Mouse (Mus musculus): Measurements from ENCODE around the gene Ccr1. TPM values are rescaled to one million over a fixed set of nuclear protein-coding genes. Genes with fewer than 3 reads are reported as not detected.
"Not testable (repeated sequence)": the region's sequence is repeated elsewhere in the genome, so short reads cannot be mapped to it uniquely, and the experiment has no call there.

Gene Ccr1
- total RNA-seq, 2 experiments from 2014 or later, result 0.13 TPM; not detected in 1

DNA sequence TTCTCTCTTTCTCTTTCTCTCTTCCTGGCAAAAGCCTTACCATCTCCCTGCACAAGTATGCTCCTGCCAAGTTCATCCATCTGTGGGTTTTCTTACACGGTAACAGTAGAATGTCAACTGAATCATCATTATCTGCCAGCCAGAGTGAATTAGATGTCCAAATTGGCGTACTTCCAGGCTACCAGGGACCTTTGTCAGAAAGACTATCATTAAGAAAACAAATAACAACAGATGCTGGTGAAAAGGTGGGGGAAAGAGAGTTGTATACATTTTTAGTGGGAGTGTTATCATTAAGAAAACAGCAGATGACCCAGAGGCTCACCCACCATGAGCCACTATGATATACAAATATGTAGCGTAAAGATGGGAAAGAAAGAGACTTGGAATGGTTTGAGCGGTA lies 38.6 kb downstream of the Ccr1 start:
- H3K4me3 ChIP-seq, result no peak overlapping the region
- TF ChIP-seq CTCF (IDR thresholded peaks at IDR 0.05), result no peak
- H3K27ac ChIP-seq, result no peak overlapping the region
- intact Hi-C loops (cut with DNase I), result no loop called here
- no peak for DNase-seq

- DNase-seq, result no peak
- H3K4me3 ChIP-seq, result no peak overlapping the region
- H3K27ac ChIP-seq, result peak overlapping the region; percentile 39; the same call in 1 of the 2 replicates
- intact Hi-C loops (cut with DNase I), result no loop called here
- peak; percentile 23; the same call in 1 of the 2 replicates for TF ChIP-seq CTCF (IDR thresholded peaks at IDR 0.05)
These were observed 39.7 kb downstream of the Ccr1 start for GRCm38 (mm10) chr9:123928759-123929246.

DNA sequence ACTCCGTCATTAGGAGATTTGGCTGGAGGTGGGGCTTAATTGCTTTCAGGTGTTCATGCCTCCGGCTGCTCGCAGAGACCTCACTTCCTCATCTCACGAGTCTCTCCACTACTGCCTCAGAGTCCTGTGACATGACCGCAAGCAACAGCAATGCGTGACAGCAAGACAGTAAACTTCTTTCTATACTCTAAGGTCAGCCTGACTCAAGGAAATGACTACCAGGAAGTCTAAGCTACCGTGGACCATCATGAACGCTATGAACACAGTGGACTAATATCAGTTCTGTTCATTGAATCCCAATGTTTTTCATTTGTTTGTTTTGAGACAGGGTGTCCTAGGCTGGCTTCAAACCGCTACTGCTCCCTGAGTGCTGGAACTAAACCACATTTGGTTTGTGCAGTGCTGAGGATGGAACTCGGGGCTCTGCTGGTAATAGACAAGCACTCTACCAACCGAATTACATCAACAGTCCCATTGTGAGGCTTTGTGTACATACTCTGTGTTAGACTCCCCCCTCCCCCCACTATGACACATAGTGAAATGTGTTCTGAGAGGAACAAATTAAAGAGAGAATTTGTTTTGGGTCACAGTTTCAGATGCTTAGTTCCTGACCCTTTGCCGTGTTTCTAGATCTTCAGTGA lies 40.3 kb downstream of the Ccr1 start:
- Histone ChIP-seq H3K27ac (peak overlapping the region; percentile 40), H3K4me3 (no peak overlapping the region)
- DNase-seq, result no peak
- intact Hi-C loops (cut with DNase I), result no loop called here
- no peak for TF ChIP-seq CTCF (IDR thresholded peaks at IDR 0.05)

DNA sequence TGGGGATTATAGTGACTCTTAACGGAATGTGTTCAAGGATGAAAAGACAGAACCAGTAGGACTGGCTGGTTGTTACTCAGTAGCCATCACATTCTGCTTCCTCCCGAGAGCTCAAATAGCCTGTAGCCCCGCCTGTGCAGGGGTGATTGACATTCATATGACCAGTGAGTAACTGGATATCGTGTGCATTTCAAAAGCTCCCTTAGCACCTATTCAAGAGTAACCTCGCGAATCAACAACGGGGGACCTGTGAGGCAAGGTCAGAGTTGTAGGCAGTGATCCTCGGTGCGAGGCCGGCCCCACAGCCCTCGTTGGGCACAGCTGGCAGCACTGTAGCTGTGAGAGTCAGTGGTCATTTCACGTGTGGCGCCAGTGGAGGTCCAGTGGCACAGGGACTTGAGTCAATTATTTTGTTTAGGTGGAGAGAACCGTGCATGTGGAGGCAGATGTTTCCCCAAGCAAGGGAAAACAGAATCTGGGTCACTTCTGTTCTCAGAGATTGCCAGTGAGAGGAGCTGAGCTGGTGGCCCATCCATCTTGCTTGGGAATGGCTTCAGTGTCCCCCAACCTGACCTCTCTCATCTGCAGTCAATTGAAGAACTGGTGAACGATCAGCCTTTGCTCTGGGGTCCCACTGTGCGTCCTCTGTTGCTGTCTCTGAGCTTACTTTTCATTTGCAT lies 41.1 kb downstream of the Ccr1 start:
- intact Hi-C loops (cut with DNase I), result no loop called here

GRCm38 (mm10) chr9:123926041-123926440 lies 42.5 kb downstream of the Ccr1 start:
- peak; percentile 31 for DNase-seq
- peak overlapping the region; percentile 84 for H3K4me3 ChIP-seq
- intact Hi-C loops (cut with DNase I), result not testable (repeated sequence)
- peak overlapping the region; percentile 88; the same call in 1 of the 2 replicates for H3K27ac ChIP-seq
- TF ChIP-seq CTCF (IDR thresholded peaks at IDR 0.05), result peak; percentile 71

More for the DNA sequence above, 41.1 kb downstream of the Ccr1 start:
- no peak overlapping the region for H3K4me3 ChIP-seq
- H3K27ac ChIP-seq, result peak overlapping the region; percentile 40; the same call in 1 of the 2 replicates
- TF ChIP-seq CTCF (IDR thresholded peaks at IDR 0.05), result no peak
- DNase-seq, result no peak

GRCm38 (mm10) chr9:123925101-123925946 lies 43.2 kb downstream of the Ccr1 start:
- peak overlapping the region; percentile 88 for H3K27ac ChIP-seq
- peak; percentile 79 for DNase-seq
- TF ChIP-seq CTCF (IDR thresholded peaks at IDR 0.05), result peak; percentile 81
- intact Hi-C loops (cut with DNase I), result no loop called here
- peak overlapping the region; percentile 84 for H3K4me3 ChIP-seq

DNA sequence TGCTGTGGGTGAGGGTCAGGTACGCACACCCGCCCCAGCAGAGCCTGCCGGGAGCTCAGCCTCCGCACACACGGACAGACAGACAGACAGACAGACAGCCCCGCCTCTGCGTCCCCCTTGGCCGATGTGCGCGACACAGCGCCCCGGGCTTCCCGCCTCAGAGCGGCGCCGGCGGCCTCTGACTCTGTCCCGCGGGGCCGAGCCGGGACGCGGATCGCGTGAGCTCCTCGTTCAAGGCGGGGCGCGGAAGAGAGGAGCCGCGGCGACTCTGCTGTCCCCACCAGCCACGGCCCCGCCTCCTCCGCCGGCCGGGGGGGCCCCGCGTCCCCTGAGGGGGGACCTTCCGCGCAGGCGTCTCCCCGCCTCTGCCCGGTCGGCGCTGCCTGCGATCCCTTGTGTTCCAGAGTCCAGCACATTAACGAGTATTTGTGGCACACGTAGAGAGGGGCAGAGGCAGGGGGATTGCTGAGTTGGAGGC lies 43.9 kb downstream of the Ccr1 start:
- intact Hi-C loops (cut with DNase I), result no loop called here
- Histone ChIP-seq H3K27ac (peak overlapping the region; percentile 88), H3K4me3 (peak overlapping the region; percentile 84)
- DNase-seq, result peak; percentile 92
- TF ChIP-seq CTCF (IDR thresholded peaks at IDR 0.05), result no peak

GRCm38 (mm10) chr9:123924035-123924434 lies 44.5 kb downstream of the Ccr1 start:
- Histone ChIP-seq H3K4me3 (peak overlapping the region; percentile 84), H3K27ac (peak overlapping the region; percentile 46)
- DNase-seq, result peak; percentile 61
- TF ChIP-seq CTCF (IDR thresholded peaks at IDR 0.05), result peak; percentile 59
- intact Hi-C loops (cut with DNase I), result not testable (repeated sequence)

DNA sequence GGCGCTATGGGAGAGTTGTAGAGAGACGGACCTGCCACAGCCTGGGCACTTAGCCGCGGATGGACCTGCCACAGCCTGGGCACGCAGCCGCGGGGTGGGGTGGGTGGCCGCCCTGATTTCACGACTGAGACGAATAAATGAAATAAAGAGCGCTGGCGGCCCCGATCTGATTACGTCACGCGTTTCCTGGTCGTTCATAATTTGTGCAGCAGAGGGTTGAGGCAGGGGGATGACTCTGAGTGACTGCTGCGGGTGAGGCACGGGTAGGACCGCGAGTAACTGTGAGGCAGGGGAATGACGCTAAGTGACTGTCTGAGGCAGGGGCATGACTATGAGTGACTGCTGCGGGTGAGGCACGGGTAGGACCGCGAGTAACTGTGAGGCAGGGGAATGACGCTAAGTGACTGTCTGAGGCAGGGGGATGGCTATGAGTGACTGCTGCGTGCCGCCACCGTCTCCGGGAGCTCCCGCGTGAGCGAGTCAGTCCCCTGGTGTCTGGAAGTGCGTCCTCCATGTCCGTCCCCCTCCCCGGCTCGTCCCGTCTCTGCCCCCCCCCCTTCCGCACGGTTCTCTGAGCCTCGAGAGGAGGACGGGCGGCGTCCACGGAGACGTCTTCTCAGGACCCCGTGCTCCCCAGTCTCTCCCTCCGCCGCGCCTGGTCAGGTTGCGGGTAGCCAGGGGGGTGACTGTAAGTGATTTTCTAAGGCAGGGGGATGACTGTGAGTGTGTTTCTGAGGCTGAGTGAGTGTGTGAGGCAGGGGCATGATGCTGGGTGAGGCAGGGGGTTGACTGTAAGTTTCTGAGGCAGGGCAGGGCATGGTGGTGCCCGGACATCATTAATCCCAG lies 45.1 kb downstream of the Ccr1 start:
- peak overlapping the region; percentile 46 for H3K27ac ChIP-seq
- H3K4me3 ChIP-seq, result peak overlapping the region; percentile 84
- TF ChIP-seq CTCF (IDR thresholded peaks at IDR 0.05), result no peak
- intact Hi-C loops (cut with DNase I), result no loop called here
- DNase-seq, result peak; percentile 49

Other genes starting within 250 kb of the Ccr1 start
- gene Cxcr6, start 162.2 kb downstream of the Ccr1 start, total RNA-seq (2021), result under 1 TPM in 1 of 2 experiments, not detected in 1; 0.15 TPM
- gene Fyco1, start 116.8 kb downstream of the Ccr1 start, total RNA-seq (2021), result 100 to 1,000 TPM; 160 to 205 TPM
- gene Xcr1, start 106.7 kb downstream of the Ccr1 start, total RNA-seq (2021), result not detected
- gene Ccr1l1, start 9.7 kb upstream of the Ccr1 start, total RNA-seq (2021), result not detected
- not detected for gene Ccr3, start 53.3 kb upstream of the Ccr1 start, total RNA-seq (2021)
- gene Ccr2, start 133.3 kb upstream of the Ccr1 start, total RNA-seq (2021), result under 1 TPM; 0.47 to 0.51 TPM
- under 1 TPM; 0.11 to 0.77 TPM for gene Ccr5, start 152.9 kb upstream of the Ccr1 start, total RNA-seq (2021)